Mouse (Mus musculus) CH12.LX (cell line): ENCODE results near the gene 1700025C18Rik. TPM values are rescaled to one million over a fixed set of nuclear protein-coding genes. Genes with fewer than 3 reads are reported as not detected.

Experiments
- DNase-seq: peaks from one replicate; pipeline ENCODE4 v3.0.0-alpha.2; 2013; ENCODE audit errors: extremely low read depth
- H3K27ac ChIP-seq: 2 replicates; pipeline ENCODE4 v1.5.1; 2012; ENCODE audit warnings: low read depth, mild to moderate bottlenecking, control low read depth, moderate library complexity; ENCODE audit not compliant: insufficient read depth
- H3K27me3 ChIP-seq: replicated peaks from 2 replicates; pipeline ENCODE3; 2012; ENCODE audit warnings: inconsistent platforms
- H3K36me3 ChIP-seq, 2 experiments: replicated peaks in 1 of 2; 2 replicates each; pipeline versions ENCODE3 to v1.6.1; 2012; ENCODE audit warnings: inconsistent platforms in 1 of 2, low read length in 1 of 2, mild to moderate bottlenecking in 1 of 2, mixed read lengths in 1 of 2, moderate library complexity in 1 of 2; ENCODE audit not compliant: control insufficient read depth in 1 of 2, insufficient read depth in 1 of 2
- H3K4me1 ChIP-seq, 2 experiments: 2 replicates each; pipeline ENCODE4 v1.6.1; 2012; ENCODE audit warnings: inconsistent platforms in 1 of 2, moderate library complexity in 1 of 2; ENCODE audit not compliant: insufficient read depth in 2 of 2, control insufficient read depth in 1 of 2
- H3K4me2 ChIP-seq: 2 replicates; pipeline ENCODE4 v1.6.1; 2012; ENCODE audit warnings: low read depth, mild to moderate bottlenecking, control low read depth; ENCODE audit not compliant: poor library complexity, insufficient read depth, severe bottlenecking
- H3K4me3 ChIP-seq, 3 experiments: fragments of 150-350 bp in 1 of 3; sonication (generic) in 1 of 3; replicated peaks in 1 of 3; 2 replicates each; pipeline versions ENCODE3 to v1.5.1; 2011 to 2012; ENCODE audit warnings: low read depth in 2 of 3, low read length in 2 of 3, mild to moderate bottlenecking in 2 of 3, moderate library complexity in 2 of 3, control low read depth in 1 of 3, improper control_type of control experiment in 1 of 3, inconsistent platforms in 1 of 3, mixed read lengths in 1 of 3; ENCODE audit not compliant: poor library complexity in 1 of 3
- H3K79me2 ChIP-seq: replicated peaks from 2 replicates; pipeline ENCODE4 v1.6.1; 2012; ENCODE audit warnings: mild to moderate bottlenecking, moderate library complexity; ENCODE audit not compliant: control insufficient read depth, poor library complexity, insufficient read depth, severe bottlenecking; ENCODE audit errors: extremely low read depth
- H3K9ac ChIP-seq: 2 replicates; pipeline ENCODE4 v1.6.1; 2012; ENCODE audit warnings: low read depth, mild to moderate bottlenecking, control low read depth, moderate library complexity; ENCODE audit not compliant: insufficient read depth
- H3K9me3 ChIP-seq: replicated peaks from 2 replicates; pipeline ENCODE3; 2012; ENCODE audit warnings: low read length, inconsistent platforms, mixed read lengths
- CHD1 ChIP-seq: IDR thresholded peaks from 2 replicates; pipeline ENCODE4 v1.6.1; 2012; ENCODE audit warnings: low read depth, low read length, improper control_type of control experiment, inconsistent platforms
- CHD2 ChIP-seq: IDR thresholded peaks from 2 replicates; pipeline ENCODE4 v1.6.1; 2011; ENCODE audit warnings: low read length, improper control_type of control experiment
- CTCF ChIP-seq, 2 experiments: IDR thresholded peaks in 1 of 2; conservative IDR thresholded peaks in 1 of 2; 2 replicates each; pipeline ENCODE4 v1.5.1; 2011 to 2012; ENCODE audit warnings: low read depth in 2 of 2, low read length in 2 of 2, improper control_type of control experiment in 1 of 2, inconsistent platforms in 1 of 2, mild to moderate bottlenecking in 1 of 2, moderate library complexity in 1 of 2
- ELF1 ChIP-seq: IDR thresholded peaks from 2 replicates; pipeline ENCODE4 v1.6.1; 2014; ENCODE audit warnings: low read depth, mild to moderate bottlenecking, inconsistent platforms, low read length, improper control_type of control experiment
- EP300 ChIP-seq: IDR thresholded peaks from 2 replicates; pipeline ENCODE4 v1.6.1; 2011; ENCODE audit warnings: low read length, improper control_type of control experiment
- GABPA ChIP-seq: IDR thresholded peaks from 2 replicates; pipeline ENCODE4 v1.6.1; 2012; ENCODE audit warnings: low read depth, low read length, improper control_type of control experiment, inconsistent platforms; ENCODE audit not compliant: insufficient replicate concordance
- HCFC1 ChIP-seq: IDR thresholded peaks from 2 replicates; pipeline ENCODE4 v1.6.1; 2012; ENCODE audit warnings: low read depth, mild to moderate bottlenecking, inconsistent platforms, low read length, improper control_type of control experiment
- IRF4 ChIP-seq: IDR thresholded peaks from 2 replicates; pipeline ENCODE4 v1.6.1; 2014; ENCODE audit warnings: low read depth, mild to moderate bottlenecking, inconsistent platforms, low read length, improper control_type of control experiment
- JUN ChIP-seq: IDR thresholded peaks from 2 replicates; pipeline ENCODE4 v1.6.1; 2011; ENCODE audit warnings: low read depth, mild to moderate bottlenecking, low read length, improper control_type of control experiment, moderate library complexity; ENCODE audit not compliant: insufficient read depth
- JUND ChIP-seq: conservative IDR thresholded peaks from 2 replicates; pipeline ENCODE4 v1.6.1; 2011; ENCODE audit warnings: low read depth, low read length, improper control_type of control experiment
- MAFK ChIP-seq: IDR thresholded peaks from 2 replicates; pipeline ENCODE4 v1.6.1; 2011; ENCODE audit warnings: low read length, improper control_type of control experiment; ENCODE audit not compliant: insufficient replicate concordance
- MEF2A ChIP-seq: IDR thresholded peaks from 2 replicates; pipeline ENCODE4 v1.6.1; 2014; ENCODE audit warnings: low read depth, mild to moderate bottlenecking, inconsistent platforms, low read length, improper control_type of control experiment, borderline replicate concordance
- MXI1 ChIP-seq: IDR thresholded peaks from 2 replicates; pipeline ENCODE4 v1.6.1; 2011; ENCODE audit warnings: mild to moderate bottlenecking, low read depth, low read length, improper control_type of control experiment
- MYC ChIP-seq: IDR thresholded peaks from 2 replicates; pipeline ENCODE4 v1.6.1; 2011; ENCODE audit warnings: low read depth, mild to moderate bottlenecking, improper control_type of control experiment, low read length
- NELFE ChIP-seq: IDR thresholded peaks from 2 replicates; pipeline ENCODE4 v1.6.1; 2011; ENCODE audit warnings: low read depth, low read length, improper control_type of control experiment
- NRF1 ChIP-seq: IDR thresholded peaks from 2 replicates; pipeline ENCODE4 v1.6.1; 2014; ENCODE audit warnings: low read depth, mild to moderate bottlenecking, inconsistent platforms, low read length, improper control_type of control experiment, moderate library complexity
- POLR2AphosphoS2 ChIP-seq: IDR thresholded peaks from 2 replicates; pipeline ENCODE4 v1.6.1; 2011; ENCODE audit warnings: low read depth, low read length, improper control_type of control experiment
- RAD21 ChIP-seq: IDR thresholded peaks from 2 replicates; pipeline ENCODE4 v1.6.1; 2011; ENCODE audit warnings: low read depth, mild to moderate bottlenecking, low read length, improper control_type of control experiment, moderate library complexity
- RCOR1 ChIP-seq: conservative IDR thresholded peaks from 2 replicates; pipeline ENCODE4 v1.6.1; 2012; ENCODE audit warnings: low read depth, mild to moderate bottlenecking, inconsistent platforms, low read length, improper control_type of control experiment
- SIN3A ChIP-seq: IDR thresholded peaks from 2 replicates; pipeline ENCODE4 v1.6.1; 2012; ENCODE audit warnings: low read length, improper control_type of control experiment, inconsistent platforms
- TBP ChIP-seq: conservative IDR thresholded peaks from 2 replicates; pipeline ENCODE4 v1.6.1; 2011; ENCODE audit warnings: low read depth, low read length, improper control_type of control experiment
- TCF12 ChIP-seq: IDR thresholded peaks from 2 replicates; pipeline ENCODE4 v1.6.1; 2014; ENCODE audit warnings: low read depth, mild to moderate bottlenecking, inconsistent platforms, low read length, improper control_type of control experiment
- UBTF ChIP-seq: IDR thresholded peaks from 2 replicates; pipeline ENCODE4 v1.6.1; 2012; ENCODE audit warnings: low read depth, mild to moderate bottlenecking, inconsistent platforms, low read length, improper control_type of control experiment, moderate library complexity
- USF1 ChIP-seq: IDR thresholded peaks from 2 replicates; pipeline ENCODE4 v1.6.1; 2014; ENCODE audit warnings: low read depth, mild to moderate bottlenecking, inconsistent platforms, low read length, improper control_type of control experiment
- USF2 ChIP-seq: conservative IDR thresholded peaks from 2 replicates; pipeline ENCODE4 v1.6.1; 2011; ENCODE audit warnings: low read depth, low read length, improper control_type of control experiment
- ZC3H11A ChIP-seq: IDR thresholded peaks from 2 replicates; pipeline ENCODE4 v1.6.1; 2012; ENCODE audit warnings: low read depth, mild to moderate bottlenecking, inconsistent platforms, low read length, improper control_type of control experiment
- ZKSCAN1 ChIP-seq: IDR thresholded peaks from 2 replicates; pipeline ENCODE4 v1.6.1; 2012; ENCODE audit warnings: low read depth, inconsistent platforms, low read length, improper control_type of control experiment, borderline replicate concordance
- ZMIZ1 ChIP-seq: IDR thresholded peaks from 2 replicates; pipeline ENCODE4 v1.6.1; 2012; ENCODE audit warnings: low read depth, mild to moderate bottlenecking, inconsistent platforms, low read length, improper control_type of control experiment
- dilution Hi-C: fragments of 300-500 bp; cut with MboI; formaldehyde crosslinking; loops from 2 replicates; pipeline ENCODE4 v1.14.3; 2020; ENCODE audit warnings: low sequenced_read_pairs; ENCODE audit not compliant: extremely low pct_unique_long_range_greater_than_20kb, extremely low pct_ligation_motif_present
- in situ Hi-C: fragments of 300-500 bp; cut with MboI; formaldehyde crosslinking; loops from 3 replicates; pipeline ENCODE4 v1.14.3; 2019; ENCODE audit warnings: low sequenced_read_pairs, low pct_ligation_motif_present, low pct_unique_long_range_greater_than_20kb, mixed read lengths
- polyA plus RNA-seq: library from polyadenylated mRNA; unstranded; fragments of >175 nt; gene quantifications from 2 replicates; pipeline ENCODE4 v1.2.1, GENCODE M21; 2012; ENCODE audit warnings: low read depth; ENCODE audit not compliant: insufficient read length
- total RNA-seq, 2 experiments: library from RNA; depleted of rRNA; stranded (reverse); fragments of 300-350 nt in 1 of 2; fragments of >200 nt in 1 of 2; gene quantifications; 2 replicates each; pipeline ENCODE4 v1.2.3; 2012 to 2014

Gene 1700025C18Rik
- total and polyA plus RNA-seq, 3 experiments: not detected

DNA sequence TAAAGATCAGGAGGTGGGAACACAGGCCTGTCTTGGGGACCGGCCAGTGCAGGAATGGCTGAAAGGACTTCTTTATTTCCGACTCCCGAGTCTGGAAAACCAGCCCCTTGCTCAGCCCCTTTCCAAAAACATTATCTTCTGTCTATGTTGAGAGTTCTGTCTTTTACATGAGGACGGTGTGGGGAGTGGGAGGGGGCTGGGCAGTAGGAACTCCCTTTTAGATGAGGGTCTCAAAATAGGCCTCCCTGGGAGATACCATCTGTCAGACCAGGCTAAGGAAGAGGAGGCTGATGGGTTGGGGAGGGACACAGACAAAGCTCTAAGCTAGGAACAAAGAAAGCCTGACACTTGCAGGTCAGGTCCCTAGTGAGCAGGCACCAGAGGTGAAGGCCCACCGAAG is 41.5 kb downstream of the 1700025C18Rik start:
- Histone ChIP-seq H3K36me3 (no peaks in the 10 kb centered on the region), H3K4me2 (no peak overlapping the region), H3K9me3 (peaks cover 7% of the 10 kb centered on the region), H3K79me2 (no peaks in the 10 kb centered on the region), H3K27me3 (no peaks in the 10 kb centered on the region), H3K27ac (no peak overlapping the region), H3K4me3 (no peak overlapping the region), H3K9ac (no peak overlapping the region), H3K4me1 (no peaks in the 10 kb centered on the region)
- dilution Hi-C loops: no loop called here
- TF ChIP-seq GABPA (no peak), ZKSCAN1 (no peak), UBTF (no peak), MAFK (no peak), SIN3A (no peak), RAD21 (no peak), USF1 (no peak), CTCF (conservative IDR thresholded peaks at IDR 0.05 in 1 of 2, IDR thresholded peaks at IDR 0.05 in 1 of 2; ENCODE audit: low read depth in 2 of 2, low read length in 2 of 2) (no peak), TCF12 (no peak), ZMIZ1 (no peak), NELFE (no peak), MXI1 (no peak), CHD1 (no peak), RCOR1 (no peak), MYC (no peak), IRF4 (no peak), ZC3H11A (no peak), CHD2 (no peak), EP300 (no peak)
- in situ Hi-C loops: no loop called here
- no peak for DNase-seq

- dilution Hi-C loops: no loop called here
- Histone ChIP-seq H3K27me3 (no peaks in the 10 kb centered on the region), H3K4me2 (no peak overlapping the region), H3K36me3 (no peaks in the 10 kb centered on the region), H3K4me3 (no peak overlapping the region), H3K27ac (no peak overlapping the region), H3K79me2 (no peaks in the 10 kb centered on the region), H3K9me3 (no peaks in the 10 kb centered on the region), H3K9ac (no peak overlapping the region), H3K4me1 (no peaks in the 10 kb centered on the region)
- no peak for TF ChIP-seq HCFC1
- no peak for TF ChIP-seq JUN
- TF ChIP-seq ZMIZ1: no peak
- TF ChIP-seq JUND: no peak
- TF ChIP-seq CTCF (conservative IDR thresholded peaks at IDR 0.05 in 1 of 2, IDR thresholded peaks at IDR 0.05 in 1 of 2; ENCODE audit: low read depth in 2 of 2, low read length in 2 of 2): no peak
- no peak for TF ChIP-seq GABPA
- no peak for TF ChIP-seq NRF1
- TF ChIP-seq ZKSCAN1: no peak
- no peak for TF ChIP-seq MYC
- TF ChIP-seq MEF2A: no peak
- no peak for TF ChIP-seq IRF4
- no peak for TF ChIP-seq USF2
- TF ChIP-seq POLR2AphosphoS2: no peak
- no peak for TF ChIP-seq ELF1
- TF ChIP-seq TBP: no peak
- DNase-seq: no peak
- in situ Hi-C loops: no loop called here
Measured at GRCm38 (mm10) chr2:165043729-165044128, 46.8 kb downstream of the 1700025C18Rik start.
